Mouse (Mus musculus): ENCODE measurements around the gene Gen1.

Gene Gen1

GRCm38 (mm10) chr12:11265382-11266281 is at the start of gene Gen1, which contains the start of gene Smc6:
TSS of gene Gen1 (minus strand) at chr12:11265801.
TSS of gene Smc6 (plus strand) at chr12:11265886.
- peak; percentile 97 for DNase-seq (ENCODE audit: low spot score in 2 of 2)

GRCm38 (mm10) chr12:11313840-11314239 is 48.2 kb upstream of the Gen1 start:
- DNase-seq (ENCODE audit: low spot score in 2 of 2): no peak

- no peak for DNase-seq (ENCODE audit: low spot score in 2 of 2)
Observed at GRCm38 (mm10) chr12:11311106-11311505, 45.5 kb upstream of the Gen1 start.

GRCm38 (mm10) chr12:11306753-11307645 is 41.4 kb upstream of the Gen1 start:
- DNase-seq (ENCODE audit: low spot score in 2 of 2): no peak

- no peak for DNase-seq (ENCODE audit: low spot score in 2 of 2)
Observed at GRCm38 (mm10) chr12:11300858-11301257, 35.3 kb upstream of the Gen1 start.

GRCm38 (mm10) chr12:11286382-11286781 is 20.8 kb upstream of the Gen1 start:
- DNase-seq (ENCODE audit: low spot score in 2 of 2): no peak

- no peak for DNase-seq (ENCODE audit: low spot score in 2 of 2)
Observed at GRCm38 (mm10) chr12:11281584-11281983, 16.0 kb upstream of the Gen1 start.

DNA sequence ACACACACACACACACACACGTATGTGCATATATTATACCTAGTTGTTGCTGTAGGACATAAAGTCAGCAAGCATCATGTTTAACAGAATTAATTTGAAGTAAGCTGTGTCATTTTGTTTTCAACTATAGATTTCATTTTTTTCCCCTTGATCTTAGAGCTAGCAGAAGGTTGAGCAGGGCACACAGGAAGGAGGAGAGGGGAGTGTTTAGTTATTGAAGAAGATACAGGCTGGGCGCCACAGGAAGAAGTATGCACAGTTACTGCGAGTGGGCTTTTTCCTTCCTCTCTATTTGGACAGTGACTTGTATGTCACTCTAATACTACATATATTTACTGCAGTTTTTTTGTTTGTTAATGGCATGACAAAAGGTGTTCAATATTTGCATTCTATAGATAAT is 14.3 kb upstream of the Gen1 start:
- DNase-seq (ENCODE audit: low spot score in 2 of 2): no peak

DNA sequence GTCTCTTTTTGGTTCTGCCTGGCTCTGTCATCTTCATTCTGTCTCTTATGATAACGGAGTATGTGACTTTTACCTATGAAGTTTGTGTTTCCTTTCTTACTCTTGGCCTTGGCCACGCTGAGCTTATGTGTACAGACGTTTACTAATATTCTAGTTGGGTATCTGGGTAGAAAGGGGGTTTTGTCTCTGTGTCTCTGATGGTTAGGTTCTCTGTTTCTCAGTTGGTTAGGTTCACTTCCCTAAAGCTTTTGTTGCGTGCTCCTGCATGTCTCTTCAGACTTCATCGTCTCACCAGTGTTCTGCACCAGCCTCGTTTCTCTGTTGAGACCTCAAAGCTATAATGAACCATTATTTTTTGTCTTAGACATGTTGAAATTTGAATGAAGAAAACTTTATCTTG is 11.6 kb upstream of the Gen1 start:
- peak; percentile 39 to 56 for DNase-seq (ENCODE audit: low spot score in 2 of 2)

GRCm38 (mm10) chr12:11276632-11277031 is 11.0 kb upstream of the Gen1 start:
- peak; percentile 22 to 38 for DNase-seq (ENCODE audit: low spot score in 2 of 2)

GRCm38 (mm10) chr12:11273185-11273584 is 7.6 kb upstream of the Gen1 start:
- no peak for DNase-seq (ENCODE audit: low spot score in 2 of 2)

DNA sequence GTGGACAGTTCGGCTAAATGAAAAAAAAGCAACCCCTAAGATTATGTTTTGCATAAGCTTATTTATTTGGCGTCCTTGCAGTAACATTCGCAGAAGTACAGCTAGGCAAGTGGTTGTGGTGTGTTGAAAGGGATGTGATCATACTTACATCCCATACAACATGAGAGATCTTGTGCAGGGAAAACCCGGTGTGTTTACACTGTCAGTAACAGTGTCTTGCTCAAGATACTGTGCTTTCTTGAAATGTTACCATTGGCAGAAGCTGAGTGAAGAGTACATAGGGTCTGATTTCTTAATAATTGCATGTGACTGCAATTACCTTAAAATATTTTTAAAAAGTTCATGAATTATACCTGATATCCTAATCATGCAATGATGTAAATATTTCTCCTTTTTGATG is 7.0 kb upstream of the Gen1 start:
- DNase-seq (ENCODE audit: low spot score in 2 of 2): no peak

DNA sequence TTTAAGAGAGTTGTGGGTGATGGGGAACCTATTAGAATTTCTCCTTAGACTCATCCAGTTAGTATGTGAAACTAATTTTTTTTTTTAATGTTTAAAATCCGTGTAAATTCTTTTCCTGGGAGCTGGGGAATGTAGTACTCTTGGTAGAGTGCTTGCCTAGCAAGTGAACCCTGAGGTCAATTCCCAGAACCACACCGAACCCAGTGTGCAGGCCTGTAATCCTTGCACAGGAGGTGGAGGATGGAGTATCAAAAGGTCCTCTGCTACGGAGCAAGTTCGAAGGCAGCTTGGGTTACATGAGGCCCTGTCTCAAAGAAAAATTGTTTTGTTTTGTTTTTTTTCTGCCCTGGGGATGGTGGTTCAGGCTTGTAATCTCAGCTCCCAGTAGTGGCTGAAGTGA is 1.4 kb upstream of the Gen1 start:
- no peak for DNase-seq (ENCODE audit: low spot score in 2 of 2)

- DNase-seq (ENCODE audit: low spot score in 2 of 2): no peak
Observed at GRCm38 (mm10) chr12:11266282-11266985, 833 bp upstream of the Gen1 start.

GRCm38 (mm10) chr12:11264895-11265294 is 706 bp downstream of the Gen1 start:
- peak in 1 of 2 experiments; percentile 12 for DNase-seq (ENCODE audit: low spot score in 2 of 2)

GRCm38 (mm10) chr12:11250322-11250721 is 15.3 kb downstream of the Gen1 start:
- DNase-seq (ENCODE audit: low spot score in 2 of 2): no peak

GRCm38 (mm10) chr12:11247460-11247859 is 18.1 kb downstream of the Gen1 start:
- no peak for DNase-seq (ENCODE audit: low spot score in 2 of 2)

DNA sequence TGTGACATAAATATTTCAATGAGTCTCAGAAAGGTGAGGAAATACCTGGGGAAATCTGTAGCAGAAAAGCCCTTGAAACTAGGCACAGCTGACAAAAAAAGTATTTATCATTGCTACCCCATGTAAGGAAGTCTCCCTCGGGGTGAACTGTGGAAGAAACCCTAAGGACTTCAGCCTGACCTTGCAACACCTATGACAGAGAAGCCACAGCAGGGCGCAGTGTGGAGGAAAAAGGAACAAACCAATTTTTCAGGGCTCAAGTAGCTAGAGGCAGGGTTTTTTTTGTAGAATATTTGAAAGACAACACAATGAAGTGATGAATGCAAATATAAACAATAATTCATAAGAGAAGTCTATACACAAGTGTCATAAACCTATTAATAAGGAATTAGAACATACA is 29.6 kb downstream of the Gen1 start:
- DNase-seq (ENCODE audit: low spot score in 2 of 2): no peak

DNA sequence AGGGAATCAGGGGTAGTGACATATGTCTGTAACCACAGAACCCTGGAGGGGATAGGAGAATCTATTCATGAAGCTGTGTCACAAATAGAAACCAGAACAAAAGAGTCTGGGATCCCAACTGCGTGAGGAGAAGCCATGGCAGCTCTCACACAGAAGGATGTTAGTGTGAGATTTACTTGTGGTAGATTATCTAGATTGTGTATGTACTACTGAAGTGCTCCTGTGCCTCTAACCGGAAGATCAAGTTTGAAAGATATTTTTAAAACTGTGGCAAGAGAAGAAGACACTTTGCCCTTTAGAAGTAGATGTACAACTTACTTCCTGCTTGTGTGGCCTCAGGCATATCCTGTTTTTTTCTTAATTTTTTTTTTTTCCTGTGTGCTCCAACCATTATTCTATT is 35.3 kb downstream of the Gen1 start:
- DNase-seq (ENCODE audit: low spot score in 2 of 2): peak; percentile 31 to 46

DNA sequence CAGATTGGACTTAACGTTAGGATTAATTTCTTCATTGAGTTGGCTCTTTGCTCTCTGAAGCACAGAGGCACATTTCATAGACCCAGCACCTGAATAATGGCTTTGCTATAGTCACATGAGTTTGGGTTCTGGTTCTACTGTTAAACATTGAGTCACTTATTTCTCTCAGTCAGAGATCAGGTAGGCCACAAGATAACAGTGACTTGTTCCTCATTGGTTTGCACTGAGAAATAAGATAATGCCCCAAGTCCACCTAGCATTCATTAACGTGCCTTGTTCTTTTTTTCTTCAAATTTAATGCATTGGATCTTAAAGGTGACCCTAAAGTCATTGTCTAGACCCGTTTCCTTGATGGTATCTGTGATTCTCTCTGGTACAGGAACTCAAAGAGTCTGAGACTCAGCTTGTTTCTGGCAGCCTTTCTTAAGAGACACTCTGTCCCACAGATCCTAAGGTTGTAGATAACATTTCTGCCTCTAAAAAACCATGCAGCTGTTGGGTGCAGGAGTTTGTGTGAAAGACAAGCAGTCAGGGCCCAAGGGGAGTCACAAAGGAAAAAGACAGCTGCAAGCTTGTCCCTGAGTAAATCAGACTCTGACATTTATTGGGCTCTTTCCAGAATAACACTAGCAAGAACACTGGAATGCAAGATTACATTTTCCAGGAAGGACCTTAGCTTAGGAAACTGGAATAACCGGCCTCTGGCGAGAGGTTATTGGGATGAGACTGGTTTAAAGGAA is 38.9 kb downstream of the Gen1 start:
- DNase-seq (ENCODE audit: low spot score in 2 of 2): no peak

DNA sequence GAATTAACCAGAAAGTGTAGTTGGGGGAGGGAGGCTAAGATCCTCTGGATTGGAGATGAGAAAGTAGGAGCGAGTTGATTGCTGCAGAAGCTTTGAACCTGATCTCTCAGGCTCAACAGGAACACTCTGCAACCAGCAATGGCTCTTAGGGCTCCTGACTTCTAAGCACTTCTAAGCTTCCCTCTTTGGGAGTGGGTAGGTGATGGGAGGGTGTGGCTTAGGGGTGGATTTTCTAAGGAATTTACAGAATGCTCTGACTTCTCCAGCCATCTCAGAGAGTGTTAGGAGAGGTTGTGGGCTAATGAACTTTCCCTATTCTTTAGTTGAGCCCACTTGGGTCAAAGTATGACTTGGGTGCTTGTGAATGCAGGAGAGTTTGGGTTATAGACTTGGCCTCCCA is 39.5 kb downstream of the Gen1 start:
- DNase-seq (ENCODE audit: low spot score in 2 of 2): no peak

All from spleen, postnatal 36 days (tissue).